Mouse (Mus musculus) hindbrain, embryonic 12.5 days (tissue): ENCODE data around the gene Hfm1. TPM values are rescaled to one million over a fixed set of nuclear protein-coding genes. Genes with fewer than 3 reads are reported as not detected.
A peak's percentile ranks its signal among the peaks of the same experiment; 100 is the strongest.

Experiments
- ATAC-seq: fragments of 200-750 bp; cut with Nextera tagmentation; 2 replicates; pipeline ENCODE4 v1.8.0; 2017; ENCODE audit warnings: moderate TSS enrichment; ENCODE audit not compliant: low FRiP score
- H3K27ac ChIP-seq: fragments of 300-500 bp; sonication (generic); 2 replicates; pipeline ENCODE4 v1.5.1; 2016; ENCODE audit warnings: mild to moderate bottlenecking
- H3K27me3 ChIP-seq: fragments of 300-500 bp; sonication (generic); 2 replicates; pipeline ENCODE4 v1.6.1; 2016; ENCODE audit warnings: mild to moderate bottlenecking
- H3K36me3 ChIP-seq: fragments of 300-500 bp; sonication (generic); 2 replicates; pipeline ENCODE4 v1.6.1; 2016; ENCODE audit warnings: mild to moderate bottlenecking
- H3K4me1 ChIP-seq: fragments of 300-500 bp; sonication (generic); 2 replicates; pipeline ENCODE4 v1.6.1; 2016
- H3K4me2 ChIP-seq: fragments of 300-500 bp; sonication (generic); replicated peaks from 2 replicates; pipeline ENCODE4 v1.6.1; 2016; ENCODE audit warnings: mild to moderate bottlenecking
- H3K4me3 ChIP-seq: fragments of 300-500 bp; sonication (generic); 2 replicates; pipeline ENCODE4 v1.5.1; 2016; ENCODE audit warnings: mild to moderate bottlenecking
- H3K9ac ChIP-seq: fragments of 300-500 bp; sonication (generic); 2 replicates; pipeline ENCODE4 v1.6.1; 2016; ENCODE audit warnings: mild to moderate bottlenecking, moderate library complexity
- H3K9me3 ChIP-seq: fragments of 300-500 bp; sonication (generic); replicated peaks from 2 replicates; pipeline ENCODE4 v1.6.1; 2016; ENCODE audit warnings: mild to moderate bottlenecking
- WGBS: fragments of 180-500 bp; shearing (Covaris S2); methylation state at CpG from one replicate; pipeline ENCODE4 v1.1.7; 2016; 5-methylcytosine and 5-hydroxymethylcytosine counted together
- polyA plus RNA-seq: library from polyadenylated mRNA; unstranded; fragments of >200 nt; fragmentation: Nextera tagmentation; extraction: Ambion mirVana; gene quantifications from 2 replicates; pipeline ENCODE4 v1.2.1, GENCODE M21; 2016

Hfm1 gene
- 6.7 and 7.6 TPM in 2 replicates for polyA plus RNA-seq

- no peaks in the 10 kb centered on the region for H3K27me3 ChIP-seq
These were observed at the start of gene Hfm1 for GRCm38 (mm10) chr5:106925488-106926368. TSS of gene Hfm1 (minus strand) at chr5:106926321.

DNA sequence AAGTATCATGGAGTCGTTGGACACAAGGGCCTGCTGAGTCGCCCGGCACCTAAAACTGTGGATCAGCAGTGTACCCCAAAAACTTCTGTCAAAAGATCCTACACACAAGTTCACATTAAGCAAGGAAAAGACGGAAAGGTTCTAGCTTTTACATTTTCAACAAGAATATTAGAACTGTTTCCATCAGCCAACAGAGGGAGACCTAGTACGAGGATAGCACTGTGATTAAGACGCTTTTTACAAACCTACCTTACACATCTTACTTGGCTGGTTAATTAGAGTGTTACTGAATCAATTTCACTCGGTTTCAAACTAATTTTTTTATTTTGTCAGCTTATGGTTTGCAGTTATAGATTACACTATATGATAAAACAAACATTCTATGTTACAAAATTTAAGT, 47.8 kb upstream of the Hfm1 start:
- peaks cover 80% of the 10 kb centered on the region for H3K36me3 ChIP-seq

More at GRCm38 (mm10) chr5:106925488-106926368, at the start of gene Hfm1:
- H3K9me3 ChIP-seq: no peaks in the 10 kb centered on the region
- peak; percentile 98 for ATAC-seq
- peak within 1 kb of the TSS; percentile 59 for H3K4me2 ChIP-seq
- H3K4me1 ChIP-seq: 0 out of 2 replicates have a peak, but pooled peaks cover 4% of the 10 kb centered on the region
- WGBS: 1% methylated on average over 59 of the region's 76 CpGs
- H3K9ac ChIP-seq: peak within 1 kb of the TSS; percentile 85
- H3K27ac ChIP-seq: peak within 1 kb of the TSS; percentile 88
- peak within 1 kb of the TSS; percentile 69 for H3K4me3 ChIP-seq
- H3K36me3 ChIP-seq: no peaks in the 10 kb centered on the region

DNA sequence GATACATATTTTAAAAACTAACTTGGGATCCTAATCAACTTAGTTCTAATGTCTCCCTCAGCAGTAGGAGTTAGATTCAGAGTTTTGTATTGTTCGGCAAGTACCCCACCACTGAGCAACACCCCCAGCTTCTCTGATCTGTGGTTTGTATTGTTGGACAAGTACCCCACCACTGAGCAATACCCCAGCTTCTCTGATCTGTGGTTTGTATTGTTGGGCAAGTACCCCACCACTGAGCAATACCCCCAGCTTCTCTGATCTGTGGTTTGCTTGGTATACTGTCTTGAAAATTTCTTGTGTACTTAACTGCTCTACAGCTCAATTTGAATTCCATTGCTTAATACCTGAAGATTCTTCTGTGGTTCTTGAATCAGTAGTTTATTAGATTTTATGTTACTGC, 41.5 kb upstream of the Hfm1 start:
- Histone ChIP-seq H3K4me3 (no peak overlapping the region), H3K27ac (no peak overlapping the region), H3K4me1 (peaks cover 3% of the 10 kb centered on the region; the same call in 1 of the 2 replicates), H3K9me3 (no peaks in the 10 kb centered on the region), H3K9ac (no peak overlapping the region), H3K27me3 (no peaks in the 10 kb centered on the region), H3K4me2 (no peak overlapping the region), H3K36me3 (peaks cover 26% of the 10 kb centered on the region)
- no peak for ATAC-seq
- WGBS: 89% methylated on average over 1 of the region's 1 CpGs

More for the DNA sequence above, 47.8 kb upstream of the Hfm1 start:
- H3K4me3 ChIP-seq: no peak overlapping the region
- H3K9me3 ChIP-seq: no peaks in the 10 kb centered on the region
- no peak overlapping the region for H3K27ac ChIP-seq
- H3K9ac ChIP-seq: no peak overlapping the region
- 92% methylated on average over 7 of the region's 7 CpGs for WGBS
- no peak overlapping the region for H3K4me2 ChIP-seq
- H3K27me3 ChIP-seq: no peaks in the 10 kb centered on the region
- H3K4me1 ChIP-seq: no peaks in the 10 kb centered on the region
- ATAC-seq: no peak

- Histone ChIP-seq H3K4me1 (peaks cover 3% of the 10 kb centered on the region; the same call in 1 of the 2 replicates), H3K27me3 (no peaks in the 10 kb centered on the region), H3K9ac (no peak overlapping the region), H3K4me3 (no peak overlapping the region), H3K36me3 (peaks cover 18% of the 10 kb centered on the region), H3K9me3 (no peaks in the 10 kb centered on the region), H3K27ac (no peak overlapping the region), H3K4me2 (no peak overlapping the region)
- no peak for ATAC-seq
- 92% methylated on average over 3 of the region's 3 CpGs for WGBS
These were observed 40.3 kb upstream of the Hfm1 start for GRCm38 (mm10) chr5:106966443-106966842.

DNA sequence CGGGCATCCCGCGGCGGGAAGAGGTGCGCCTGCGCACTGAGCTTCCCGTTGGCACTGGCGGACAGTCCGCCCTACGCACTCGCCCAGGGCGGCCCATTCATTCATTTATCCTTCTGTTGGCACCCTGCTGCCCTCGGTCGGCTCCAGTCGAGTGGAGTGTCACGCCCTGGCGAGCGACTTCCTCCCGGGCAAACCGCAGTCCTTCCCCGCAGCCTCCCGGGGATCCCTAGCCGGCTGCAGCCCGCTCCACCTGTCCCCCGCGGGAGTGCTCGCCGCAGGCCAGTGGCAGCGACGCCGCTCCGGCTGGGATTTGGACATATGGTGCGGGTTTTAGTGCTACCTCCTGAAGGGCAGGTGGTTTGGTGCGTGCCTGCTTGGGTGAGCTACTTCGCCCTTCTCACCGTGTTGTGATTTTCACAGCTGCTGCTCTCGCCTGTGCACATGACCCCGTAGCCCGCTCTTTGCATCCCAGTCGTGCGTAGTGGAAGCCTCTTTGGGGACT, 38.4 kb upstream of the Hfm1 start:
- peaks cover 3% of the 10 kb centered on the region; the same call in 1 of the 2 replicates for H3K4me1 ChIP-seq
- under 1% methylated on average over 41 of the region's 41 CpGs for WGBS
- peak; percentile 94 for ATAC-seq
- H3K4me2 ChIP-seq: peak overlapping the region; percentile 81
- H3K36me3 ChIP-seq: peaks cover 4% of the 10 kb centered on the region; the same call in 1 of the 2 replicates
- peak overlapping the region; percentile 84 for H3K4me3 ChIP-seq
- H3K27ac ChIP-seq: peak overlapping the region; percentile 82
- no peaks in the 10 kb centered on the region for H3K27me3 ChIP-seq
- H3K9me3 ChIP-seq: 0 out of 2 replicates have a peak, but pooled peaks cover 4% of the 10 kb centered on the region
- H3K9ac ChIP-seq: peak overlapping the region; percentile 85

DNA sequence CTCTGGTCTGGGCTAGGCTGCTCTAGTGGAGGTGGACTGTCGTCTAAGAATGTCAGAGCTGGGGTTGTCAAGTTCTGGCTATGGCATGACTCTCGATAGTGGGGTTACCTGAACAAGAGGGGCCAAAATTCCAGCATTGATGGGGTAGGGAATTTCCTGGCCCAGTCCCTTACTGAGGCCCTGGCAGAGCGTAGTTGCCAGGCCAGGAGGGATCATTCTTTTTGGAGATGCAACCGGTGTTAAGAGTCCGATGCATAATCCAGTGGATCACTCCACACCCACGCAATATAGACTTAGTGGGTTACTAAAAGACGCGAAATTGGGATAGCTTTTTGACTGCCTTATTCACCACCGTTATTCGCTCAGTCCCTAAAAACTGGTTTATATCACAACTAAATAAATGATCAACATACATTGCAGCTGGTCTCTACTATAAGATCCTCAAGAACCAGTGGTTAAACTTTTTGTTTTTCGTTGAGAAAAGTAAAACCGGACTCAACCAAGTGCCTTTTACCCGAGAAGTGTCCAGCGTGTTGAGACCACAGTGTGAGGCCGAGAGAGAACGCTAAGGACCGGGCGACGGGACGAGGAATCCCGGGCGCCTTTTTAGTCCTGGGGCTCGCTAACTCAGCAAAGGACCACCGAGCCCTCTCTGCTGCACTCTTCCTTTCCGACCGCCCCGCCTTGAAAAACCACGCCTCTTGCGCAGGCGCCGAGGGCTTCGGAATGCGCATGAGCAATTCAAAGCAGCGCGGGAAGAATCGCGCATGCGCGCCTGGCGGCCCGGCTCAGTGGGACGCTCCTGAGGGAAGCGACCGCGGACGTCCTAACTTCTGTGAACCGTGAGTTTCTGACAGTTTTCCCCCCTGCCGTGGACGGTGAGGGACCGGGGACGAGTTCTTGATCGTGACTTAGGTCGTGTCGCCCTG, 37.7 kb upstream of the Hfm1 start, which contains the start of gene Cdc7:
Cdc7 (plus strand) TSS at position 739 of the 929 bp plus-strand sequence.
- H3K9me3 ChIP-seq: 0 out of 2 replicates have a peak, but pooled peaks cover 5% of the 10 kb centered on the region
- H3K27me3 ChIP-seq: no peaks in the 10 kb centered on the region
- H3K4me3 ChIP-seq: peak within 1 kb of the TSS; percentile 84
- H3K27ac ChIP-seq: peak within 1 kb of the TSS; percentile 82
- H3K9ac ChIP-seq: peak within 1 kb of the TSS; percentile 85
- peak; percentile 93 for ATAC-seq
- WGBS: 7% methylated on average over 54 of the region's 54 CpGs
- H3K4me1 ChIP-seq: peaks cover 3% of the 10 kb centered on the region; the same call in 1 of the 2 replicates
- H3K4me2 ChIP-seq: peak within 1 kb of the TSS; percentile 81
- H3K36me3 ChIP-seq: no peaks in the 10 kb centered on the region

GRCm38 (mm10) chr5:106960451-106960850, 34.3 kb upstream of the Hfm1 start:
- 68% methylated on average over 2 of the region's 2 CpGs for WGBS
- Histone ChIP-seq H3K36me3 (no peaks in the 10 kb centered on the region), H3K27me3 (no peaks in the 10 kb centered on the region), H3K27ac (no peak overlapping the region), H3K9me3 (0 out of 2 replicates have a peak, but pooled peaks cover 5% of the 10 kb centered on the region), H3K4me3 (no peak overlapping the region), H3K4me1 (peaks cover 3% of the 10 kb centered on the region; the same call in 1 of the 2 replicates), H3K9ac (no peak overlapping the region), H3K4me2 (no peak overlapping the region)
- no peak for ATAC-seq

DNA sequence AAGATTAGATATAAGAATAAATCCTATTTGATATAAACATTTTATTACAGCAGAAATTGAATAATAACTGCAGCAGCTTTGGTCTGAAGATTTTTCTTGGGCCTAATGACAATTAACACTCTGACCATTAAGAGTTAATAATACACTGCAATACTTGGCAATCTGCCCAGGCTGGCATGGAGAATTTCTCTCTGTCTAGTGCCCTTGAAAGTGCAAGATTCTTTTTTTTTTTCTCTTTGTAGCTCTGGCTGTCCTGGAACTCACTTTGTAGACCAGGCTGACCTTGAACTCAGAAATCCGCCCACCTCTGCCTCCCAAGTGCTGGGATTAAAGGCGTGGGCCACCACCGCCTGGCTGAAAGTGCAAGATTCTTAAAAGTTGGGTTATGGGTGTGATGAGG, 32.9 kb upstream of the Hfm1 start:
- H3K9me3 ChIP-seq: 0 out of 2 replicates have a peak, but pooled peaks cover 9% of the 10 kb centered on the region
- no peak overlapping the region for H3K9ac ChIP-seq
- H3K4me1 ChIP-seq: peaks cover 3% of the 10 kb centered on the region; the same call in 1 of the 2 replicates
- ATAC-seq: no peak
- H3K4me3 ChIP-seq: no peak overlapping the region
- H3K4me2 ChIP-seq: no peak overlapping the region
- H3K27ac ChIP-seq: no peak overlapping the region
- no peaks in the 10 kb centered on the region for H3K36me3 ChIP-seq
- WGBS: 82% methylated on average over 3 of the region's 3 CpGs
- H3K27me3 ChIP-seq: no peaks in the 10 kb centered on the region

GRCm38 (mm10) chr5:106956467-106956866, 30.3 kb upstream of the Hfm1 start:
- no peaks in the 10 kb centered on the region for H3K27me3 ChIP-seq
- no peaks in the 10 kb centered on the region for H3K36me3 ChIP-seq
- no peak overlapping the region for H3K9ac ChIP-seq
- no peak for ATAC-seq
- 0 out of 2 replicates have a peak, but pooled peaks cover 11% of the 10 kb centered on the region for H3K9me3 ChIP-seq
- H3K4me2 ChIP-seq: no peak overlapping the region
- no peak overlapping the region for H3K27ac ChIP-seq
- H3K4me3 ChIP-seq: no peak overlapping the region
- no peaks in the 10 kb centered on the region for H3K4me1 ChIP-seq
- 68% methylated on average over 3 of the region's 3 CpGs for WGBS

DNA sequence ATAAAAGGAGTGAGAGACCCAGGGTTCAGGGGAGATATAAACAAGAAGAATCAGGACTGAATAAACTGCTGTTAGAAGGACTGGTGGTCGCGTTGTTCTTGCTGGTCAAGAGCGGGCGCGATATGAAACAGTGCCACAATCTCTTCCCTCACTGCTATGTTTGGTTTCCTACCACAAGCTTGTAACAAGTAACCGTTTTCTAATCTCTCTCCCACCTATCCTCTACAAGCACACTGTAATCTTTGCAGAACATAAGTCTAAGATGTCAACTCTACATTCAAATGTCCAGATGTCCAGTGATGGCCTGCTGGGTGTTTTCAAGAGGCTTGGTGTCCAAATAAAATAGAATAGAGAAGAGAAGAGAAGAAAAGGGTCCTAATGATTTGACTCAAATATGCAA, 22.6 kb upstream of the Hfm1 start:
- Histone ChIP-seq H3K4me1 (no peaks in the 10 kb centered on the region), H3K9me3 (no peaks in the 10 kb centered on the region), H3K4me3 (no peak overlapping the region), H3K27me3 (no peaks in the 10 kb centered on the region), H3K9ac (no peak overlapping the region), H3K36me3 (no peaks in the 10 kb centered on the region), H3K4me2 (no peak overlapping the region), H3K27ac (no peak overlapping the region)
- 90% methylated on average over 6 of the region's 6 CpGs for WGBS
- no peak for ATAC-seq

DNA sequence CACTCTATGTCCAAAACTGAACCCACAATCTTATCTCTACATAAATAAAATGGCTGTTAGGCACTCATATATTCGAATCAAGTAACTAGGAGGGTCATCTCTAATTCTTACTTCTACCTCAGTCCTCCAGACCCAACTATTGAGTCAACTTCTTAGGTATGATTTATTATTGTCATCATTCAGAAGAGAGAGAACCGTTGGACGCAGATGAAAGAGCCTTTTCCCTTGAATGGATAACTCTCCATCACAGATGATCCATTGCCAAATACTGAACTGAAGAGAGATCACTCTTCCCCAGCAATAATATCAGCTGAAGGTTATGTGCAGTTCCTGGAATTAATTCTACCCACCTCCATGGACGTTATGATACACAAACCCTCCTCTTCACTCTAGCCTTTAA, 20.2 kb upstream of the Hfm1 start:
- no peak overlapping the region for H3K4me2 ChIP-seq
- WGBS: 81% methylated on average over 4 of the region's 4 CpGs
- H3K27ac ChIP-seq: no peak overlapping the region
- H3K9me3 ChIP-seq: no peaks in the 10 kb centered on the region
- H3K27me3 ChIP-seq: no peaks in the 10 kb centered on the region
- H3K4me3 ChIP-seq: no peak overlapping the region
- H3K4me1 ChIP-seq: no peaks in the 10 kb centered on the region
- no peak overlapping the region for H3K9ac ChIP-seq
- no peak for ATAC-seq
- H3K36me3 ChIP-seq: no peaks in the 10 kb centered on the region
